Mouse (Mus musculus) gastrocnemius, postnatal 4 days (tissue): Measurements from ENCODE around the gene Astn2. TPM values are rescaled to one million over a fixed set of nuclear protein-coding genes. Genes with fewer than 3 reads are reported as not detected.
A peak's percentile ranks its signal among the peaks of the same experiment; 100 is the strongest.

ENCODE experiments used
- DNase-seq, 2 experiments: peaks; one replicate each; pipeline ENCODE4 v3.0.0; 2021 to 2022; ENCODE audit warnings: low spot score in 2 of 2, mixed read lengths in 2 of 2
- long read RNA-seq, 2 experiments: library from polyadenylated mRNA; stranded (forward); transcript quantifications; one replicate each; pipeline ENCODE4 v2.0.0; 2021
- total RNA-seq, 2 experiments: library from RNA; stranded (reverse); gene quantifications; 2 replicates each; pipeline ENCODE4 v1.2.3; 2021

Astn2 gene
- total RNA-seq = 1 to 10 TPM; 3.3 to 4.3 TPM
- long read RNA-seq, experiment 1, partial matches to known transcripts = 0 of 5 reads
- long read RNA-seq, experiment 1, other reads (novel, unspliced or antisense) = 5 of 5 reads
- long read RNA-seq, experiment 2, partial matches to known transcripts = 1 of 8 reads
- long read RNA-seq, experiment 2, other reads (novel, unspliced or antisense) = 7 of 8 reads

GRCm38 (mm10) chr4:66404201-66404711 is at the start of gene Astn2:
Gene Astn2, minus strand, starts transcription at chr4:66404611.
- peak in 1 of 2 experiments; percentile 9 for DNase-seq

GRCm38 (mm10) chr4:66450115-66450514 is 45.7 kb upstream of the Astn2 start:
- DNase-seq = no peak

- DNase-seq = no peak
Observed at GRCm38 (mm10) chr4:66431256-66431655, 26.8 kb upstream of the Astn2 start.

- no peak for DNase-seq
Observed at GRCm38 (mm10) chr4:66425804-66426203, 21.4 kb upstream of the Astn2 start.

- no peak for DNase-seq
Observed at GRCm38 (mm10) chr4:66414778-66415177, 10.4 kb upstream of the Astn2 start.

- DNase-seq = no peak
Observed at GRCm38 (mm10) chr4:66405086-66405485, 675 bp upstream of the Astn2 start.

- DNase-seq = peak; percentile 16 to 24
Observed at GRCm38 (mm10) chr4:66403708-66404200, 657 bp downstream of the Astn2 start.

GRCm38 (mm10) chr4:66403116-66403707 is 1.2 kb downstream of the Astn2 start:
- no peak for DNase-seq

- peak in 1 of 2 experiments; percentile 13 for DNase-seq
Observed at GRCm38 (mm10) chr4:66402611-66403010, 1.8 kb downstream of the Astn2 start.

- DNase-seq = no peak
Observed at GRCm38 (mm10) chr4:66401186-66401681, 3.2 kb downstream of the Astn2 start.

- peak in 1 of 2 experiments; percentile 36 for DNase-seq
Observed at GRCm38 (mm10) chr4:66399066-66399465, 5.3 kb downstream of the Astn2 start.

GRCm38 (mm10) chr4:66397216-66397615 is 7.2 kb downstream of the Astn2 start:
- no peak for DNase-seq

- DNase-seq = no peak
Observed at GRCm38 (mm10) chr4:66393294-66393693, 11.1 kb downstream of the Astn2 start.

- no peak for DNase-seq
Observed at GRCm38 (mm10) chr4:66390480-66390879, 13.9 kb downstream of the Astn2 start.

GRCm38 (mm10) chr4:66378586-66378985 is 25.8 kb downstream of the Astn2 start:
- DNase-seq = no peak

GRCm38 (mm10) chr4:66370557-66371071 is 33.8 kb downstream of the Astn2 start:
- DNase-seq = no peak

- DNase-seq = no peak
Observed at GRCm38 (mm10) chr4:66365500-66365899, 38.9 kb downstream of the Astn2 start.

GRCm38 (mm10) chr4:66344632-66345031 is 59.8 kb downstream of the Astn2 start:
- no peak for DNase-seq

- DNase-seq = no peak
Observed at GRCm38 (mm10) chr4:66337443-66337842, 67.0 kb downstream of the Astn2 start.

- no peak for DNase-seq
Observed at GRCm38 (mm10) chr4:66330600-66331285, 73.7 kb downstream of the Astn2 start.

- DNase-seq = no peak
Observed at GRCm38 (mm10) chr4:66321051-66321450, 83.4 kb downstream of the Astn2 start.
